Mouse (Mus musculus) testis, adult 2 months (tissue): ENCODE data around the gene Itga6.

Experiments used
- CTCF ChIP-seq: fragments of 200-500 bp; IDR thresholded peaks from 2 replicates; pipeline ENCODE4 v1.5.1; 2012; ENCODE audit warnings: low read depth, mild to moderate bottlenecking, inconsistent platforms, low read length, moderate library complexity; ENCODE audit not compliant: control insufficient read depth, insufficient read depth, insufficient replicate concordance
- POLR2A ChIP-seq: fragments of 200-500 bp; IDR thresholded peaks from 2 replicates; pipeline ENCODE4 v1.6.1; 2012; ENCODE audit warnings: low read depth, mild to moderate bottlenecking, inconsistent platforms, low read length, moderate library complexity; ENCODE audit not compliant: control insufficient read depth

- TF ChIP-seq CTCF = no peak
- no peak for TF ChIP-seq POLR2A
Observed at GRCm38 (mm10) chr2:71868256-71868655, 122.8 kb downstream of the Itga6 start.
